Mouse (Mus musculus) heart, embryonic 10.5 days (tissue): ENCODE results near the gene 9330182L06Rik. TPM values are rescaled to one million over a fixed set of nuclear protein-coding genes. Genes with fewer than 3 reads are reported as not detected.

Experiments
- DNase-seq: peaks from one replicate; pipeline ENCODE4 v3.0.0-alpha.2; 2017; ENCODE audit warnings: low spot score
- H3K27ac ChIP-seq: fragments of 300-500 bp; sonication (generic); 2 replicates; pipeline ENCODE4 v1.5.1; 2016; ENCODE audit warnings: mild to moderate bottlenecking
- H3K27me3 ChIP-seq: fragments of 300-500 bp; sonication (generic); 2 replicates; pipeline ENCODE4 v1.6.1; 2016; ENCODE audit warnings: mild to moderate bottlenecking; ENCODE audit not compliant: poor library complexity, insufficient read depth, severe bottlenecking
- H3K36me3 ChIP-seq: fragments of 300-500 bp; sonication (generic); 2 replicates; pipeline ENCODE4 v1.6.1; 2016; ENCODE audit warnings: mild to moderate bottlenecking, moderate library complexity
- H3K4me1 ChIP-seq: fragments of 300-500 bp; sonication (generic); 2 replicates; pipeline ENCODE4 v1.6.1; 2016; ENCODE audit warnings: mild to moderate bottlenecking
- H3K4me3 ChIP-seq: fragments of 300-500 bp; sonication (generic); 2 replicates; pipeline ENCODE4 v1.5.1; 2016; ENCODE audit warnings: mild to moderate bottlenecking, moderate library complexity
- H3K9me3 ChIP-seq: fragments of 300-500 bp; sonication (generic); 2 replicates; pipeline ENCODE4 v1.6.1; 2016; ENCODE audit warnings: mild to moderate bottlenecking, moderate library complexity
- WGBS: fragments of 180-500 bp; shearing (Covaris S2); methylation state at CpG from one replicate; pipeline ENCODE4 v1.1.7; 2016; 5-methylcytosine and 5-hydroxymethylcytosine counted together
- polyA plus RNA-seq: library from polyadenylated mRNA; unstranded; fragments of >200 nt; fragmentation: Nextera tagmentation; extraction: Ambion mirVana; gene quantifications from 2 replicates; pipeline ENCODE4 v1.2.1, GENCODE M21; 2016

The 9330182L06Rik gene
- polyA plus RNA-seq, 1 experiment from 2014 or later = 2.6 TPM

DNA sequence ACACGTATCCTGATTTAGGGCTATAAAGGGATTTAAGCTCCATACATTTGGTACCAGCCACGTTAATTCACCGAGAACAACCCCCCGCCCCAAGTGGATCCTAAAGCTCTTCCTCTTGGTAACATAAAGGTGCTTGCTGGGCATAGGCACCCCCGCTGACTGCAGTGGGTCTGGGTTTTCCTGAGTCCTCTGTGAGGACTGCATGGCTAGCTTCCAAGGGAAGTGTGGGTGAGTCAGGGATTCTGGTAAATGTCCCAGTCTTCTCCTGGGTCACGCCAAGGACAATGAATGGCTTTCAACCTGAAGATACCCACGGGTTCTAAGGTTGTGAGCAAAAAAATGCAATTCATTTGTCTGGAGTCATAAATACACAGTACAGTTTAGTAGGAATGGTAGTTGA, 124.0 kb downstream of the 9330182L06Rik start:
- Histone ChIP-seq H3K4me3 (no peak overlapping the region), H3K4me1 (no peaks in the 10 kb centered on the region), H3K36me3 (no peaks in the 10 kb centered on the region), H3K27ac (no peak overlapping the region), H3K27me3 (no peaks in the 10 kb centered on the region), H3K9me3 (no peaks in the 10 kb centered on the region)
- DNase-seq = no peak
- 73% methylated on average over 7 of the region's 7 CpGs for WGBS

DNA sequence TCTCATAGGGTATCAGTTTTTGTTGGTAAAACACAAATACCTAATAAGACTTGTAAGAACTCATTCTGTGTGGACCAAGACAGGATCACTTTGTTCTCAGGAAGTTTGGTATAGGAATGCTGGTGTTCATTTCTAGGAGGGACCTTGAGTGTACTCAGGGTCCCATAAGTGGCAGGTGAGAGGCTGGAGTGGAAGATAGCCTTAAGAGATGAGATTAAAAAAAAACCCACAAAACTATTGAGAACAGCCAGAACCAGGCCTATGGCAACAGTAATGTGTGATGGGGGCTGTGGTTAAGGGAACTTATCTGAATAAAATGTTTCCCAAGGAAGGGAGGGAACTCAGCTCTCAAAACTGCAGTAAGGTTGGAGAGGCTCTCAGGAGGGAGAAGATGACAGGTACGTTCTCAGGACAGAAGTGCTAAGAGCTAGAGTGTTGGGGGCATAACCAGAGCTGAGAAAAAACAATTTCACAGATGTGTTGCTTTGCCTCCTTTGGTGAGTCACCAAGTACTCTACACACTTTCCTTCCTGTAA, 126.0 kb downstream of the 9330182L06Rik start:
- Histone ChIP-seq H3K27ac (no peak overlapping the region), H3K4me1 (no peaks in the 10 kb centered on the region), H3K36me3 (no peaks in the 10 kb centered on the region), H3K27me3 (no peaks in the 10 kb centered on the region), H3K9me3 (no peaks in the 10 kb centered on the region), H3K4me3 (no peak overlapping the region)
- WGBS = 52% methylated on average over 1 of the region's 1 CpGs
- no peak for DNase-seq

DNA sequence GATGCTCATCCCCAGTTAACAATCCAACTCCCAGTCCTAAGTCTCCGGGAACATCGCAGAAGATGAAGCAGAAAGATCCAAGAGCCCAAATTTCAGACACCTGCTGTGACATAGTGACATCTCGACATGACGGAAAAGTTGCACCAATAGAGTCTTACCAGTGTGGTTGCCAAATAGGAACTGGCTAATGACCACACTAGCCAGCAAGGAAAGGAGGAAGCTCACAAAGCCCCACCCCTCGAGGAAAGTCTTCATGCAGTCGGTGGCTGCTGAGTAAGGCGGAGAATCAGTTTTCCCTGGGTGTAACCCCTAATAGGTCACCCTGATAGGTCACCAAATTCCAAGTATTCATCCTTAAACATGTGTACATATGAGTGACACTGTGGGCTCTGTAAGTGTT, 151.2 kb downstream of the 9330182L06Rik start:
- H3K27me3 ChIP-seq = no peaks in the 10 kb centered on the region
- H3K27ac ChIP-seq = no peak overlapping the region

DNA sequence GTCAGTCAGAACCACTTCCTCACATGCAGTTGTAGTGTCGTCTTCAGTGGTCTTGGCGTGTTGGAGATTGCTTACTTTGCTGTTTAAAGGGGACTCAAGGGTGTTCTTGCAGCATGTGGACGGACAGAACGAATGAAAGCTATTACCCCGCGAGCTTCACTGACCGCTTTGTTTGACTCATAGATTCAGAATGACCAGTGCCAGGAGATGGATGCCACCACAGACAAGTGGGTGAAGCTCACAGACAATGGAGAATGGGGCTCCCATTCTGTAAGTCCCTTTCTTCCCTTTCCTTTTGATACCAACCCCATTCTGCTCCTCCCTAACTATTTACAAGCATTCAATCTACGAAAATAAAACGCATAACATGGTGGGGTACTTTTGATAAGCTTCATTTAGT, 151.9 kb downstream of the 9330182L06Rik start:
- Histone ChIP-seq H3K4me3 (no peak overlapping the region), H3K27ac (no peak overlapping the region), H3K4me1 (no peaks in the 10 kb centered on the region), H3K36me3 (no peaks in the 10 kb centered on the region), H3K9me3 (no peaks in the 10 kb centered on the region), H3K27me3 (no peaks in the 10 kb centered on the region)
- no peak for DNase-seq
- 87% methylated on average over 9 of the region's 9 CpGs for WGBS

More for the DNA sequence above, 151.2 kb downstream of the 9330182L06Rik start:
- Histone ChIP-seq H3K9me3 (no peaks in the 10 kb centered on the region), H3K4me1 (no peaks in the 10 kb centered on the region), H3K36me3 (no peaks in the 10 kb centered on the region), H3K4me3 (no peak overlapping the region)
- WGBS = 81% methylated on average over 7 of the region's 7 CpGs
- no peak for DNase-seq

DNA sequence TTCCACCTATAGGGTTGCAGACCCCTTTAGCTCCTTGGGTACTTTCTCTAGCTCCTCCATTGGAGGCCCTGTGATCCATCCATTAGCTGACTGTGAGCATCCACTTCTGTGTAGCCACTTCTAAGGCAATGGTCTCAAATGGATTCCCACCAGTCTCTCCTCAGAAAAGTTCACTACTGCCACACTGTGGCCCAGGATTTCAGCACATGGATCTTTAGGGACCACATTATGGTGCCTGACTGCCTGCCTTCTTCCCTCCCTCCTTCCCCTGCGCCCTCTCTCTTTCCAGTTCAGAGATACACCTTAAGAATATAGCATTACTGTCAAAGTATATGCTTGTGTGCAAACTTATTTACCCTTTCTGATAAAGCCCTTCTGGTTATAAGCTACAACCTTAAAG, 154.0 kb downstream of the 9330182L06Rik start:
- WGBS = 36% methylated on average over 1 of the region's 1 CpGs
- no peaks in the 10 kb centered on the region for H3K36me3 ChIP-seq
- H3K27ac ChIP-seq = no peak overlapping the region
- H3K4me1 ChIP-seq = no peaks in the 10 kb centered on the region
- H3K4me3 ChIP-seq = no peak overlapping the region
- no peaks in the 10 kb centered on the region for H3K27me3 ChIP-seq
- DNase-seq = no peak
- H3K9me3 ChIP-seq = no peaks in the 10 kb centered on the region

DNA sequence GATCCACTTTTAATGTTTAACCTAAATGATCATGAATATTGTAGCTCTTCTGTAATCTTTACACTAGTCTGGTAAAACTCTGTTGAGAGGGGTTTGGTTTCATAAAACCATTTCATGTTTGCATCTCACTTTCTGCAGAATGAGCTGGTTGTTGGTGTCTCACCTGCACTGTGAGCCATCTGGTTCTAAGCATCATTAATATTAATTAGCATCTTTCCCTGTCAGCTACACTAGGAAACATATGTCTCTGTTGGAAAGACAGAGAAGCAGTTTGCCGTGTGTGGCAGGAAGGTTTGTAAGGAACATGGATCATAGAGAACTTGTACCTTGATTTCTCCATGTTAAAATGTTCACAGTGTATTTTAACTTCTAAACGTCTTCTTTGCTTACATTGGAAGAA, 158.5 kb downstream of the 9330182L06Rik start:
- no peak overlapping the region for H3K27ac ChIP-seq
- no peak overlapping the region for H3K4me3 ChIP-seq
- H3K9me3 ChIP-seq = no peaks in the 10 kb centered on the region
- 69% methylated on average over 2 of the region's 2 CpGs for WGBS
- H3K27me3 ChIP-seq = no peaks in the 10 kb centered on the region
- H3K36me3 ChIP-seq = no peaks in the 10 kb centered on the region
- no peaks in the 10 kb centered on the region for H3K4me1 ChIP-seq
- DNase-seq = no peak

DNA sequence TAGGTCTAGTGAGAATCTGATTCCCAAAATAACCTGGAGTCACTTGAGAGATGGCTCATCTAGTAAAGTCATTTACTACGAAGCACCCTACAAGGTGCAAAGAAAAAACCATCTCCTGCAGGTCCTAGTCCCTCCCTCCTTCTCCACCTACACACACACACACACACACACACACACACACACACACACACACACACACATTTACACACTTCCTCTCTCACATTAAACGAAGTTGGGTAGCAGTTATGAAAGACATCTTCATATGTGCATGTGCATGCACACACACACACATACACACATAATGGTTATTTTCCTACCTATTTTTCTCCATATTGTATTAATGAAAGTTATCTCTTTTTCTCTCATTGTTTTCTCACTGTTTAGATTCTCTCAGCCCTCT, 161.2 kb downstream of the 9330182L06Rik start:
- Histone ChIP-seq H3K4me3 (no peak overlapping the region), H3K27ac (no peak overlapping the region), H3K36me3 (no peaks in the 10 kb centered on the region), H3K4me1 (no peaks in the 10 kb centered on the region), H3K27me3 (no peaks in the 10 kb centered on the region), H3K9me3 (no peaks in the 10 kb centered on the region)
- DNase-seq = no peak
- 66% methylated on average over 2 of the region's 2 CpGs for WGBS

DNA sequence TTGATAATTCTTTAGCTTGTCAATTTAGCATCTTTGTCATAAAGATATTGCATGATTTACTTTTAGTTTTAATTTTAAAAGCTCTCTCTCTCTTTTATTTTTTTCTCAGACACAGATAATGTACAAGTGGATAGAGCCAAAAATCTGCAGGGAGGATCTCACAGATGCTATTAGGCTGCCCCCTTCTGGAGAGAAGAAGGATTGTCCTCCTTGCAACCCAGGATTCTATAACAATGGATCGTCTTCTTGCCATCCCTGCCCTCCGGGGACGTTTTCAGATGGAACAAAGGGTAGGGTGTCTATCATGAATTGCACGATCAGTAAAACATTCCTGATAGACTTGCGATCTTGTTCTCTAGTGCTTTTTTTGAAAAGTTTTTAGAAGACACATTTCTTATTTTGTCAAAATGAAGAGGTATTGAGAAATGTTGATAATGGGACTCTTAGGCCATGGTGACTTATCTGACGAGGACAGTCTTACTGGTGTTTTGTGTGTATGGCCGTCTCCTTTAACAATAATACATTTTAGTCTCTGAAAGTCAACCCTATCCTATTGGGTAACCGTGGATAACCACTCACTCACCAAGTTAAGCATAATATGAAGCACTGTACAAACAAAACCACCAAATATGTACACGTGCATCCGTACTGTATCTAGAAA, 161.8 kb downstream of the 9330182L06Rik start:
- no peaks in the 10 kb centered on the region for H3K4me1 ChIP-seq
- WGBS = 50% methylated on average over 10 of the region's 10 CpGs
- H3K9me3 ChIP-seq = no peaks in the 10 kb centered on the region
- no peak for DNase-seq
- no peak overlapping the region for H3K27ac ChIP-seq
- no peaks in the 10 kb centered on the region for H3K27me3 ChIP-seq
- H3K4me3 ChIP-seq = no peak overlapping the region
- H3K36me3 ChIP-seq = no peaks in the 10 kb centered on the region

DNA sequence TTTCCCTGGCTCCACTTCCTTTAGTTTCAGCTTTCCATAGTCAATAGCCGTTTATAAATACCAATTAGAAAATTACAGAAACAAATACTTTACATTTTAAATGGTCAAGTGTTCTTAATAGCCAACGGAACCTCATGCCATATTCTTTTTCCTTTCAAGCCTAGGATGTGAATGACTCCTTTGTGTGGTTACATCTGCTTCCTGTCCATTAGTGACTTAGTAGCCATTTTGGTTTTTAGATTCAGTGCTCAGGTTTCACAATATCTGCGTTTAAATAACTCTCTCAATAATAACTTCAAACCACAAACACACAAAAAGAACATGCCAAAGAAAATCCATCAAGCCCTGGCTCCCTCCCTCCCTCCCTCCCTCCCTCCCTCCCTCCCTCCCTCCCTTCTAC, 162.8 kb downstream of the 9330182L06Rik start:
- H3K4me3 ChIP-seq = no peak overlapping the region
- H3K27ac ChIP-seq = no peak overlapping the region
- 75% methylated on average over 3 of the region's 3 CpGs for WGBS
- no peak for DNase-seq
- no peaks in the 10 kb centered on the region for H3K4me1 ChIP-seq
- no peaks in the 10 kb centered on the region for H3K27me3 ChIP-seq
- H3K9me3 ChIP-seq = no peaks in the 10 kb centered on the region
- H3K36me3 ChIP-seq = no peaks in the 10 kb centered on the region

DNA sequence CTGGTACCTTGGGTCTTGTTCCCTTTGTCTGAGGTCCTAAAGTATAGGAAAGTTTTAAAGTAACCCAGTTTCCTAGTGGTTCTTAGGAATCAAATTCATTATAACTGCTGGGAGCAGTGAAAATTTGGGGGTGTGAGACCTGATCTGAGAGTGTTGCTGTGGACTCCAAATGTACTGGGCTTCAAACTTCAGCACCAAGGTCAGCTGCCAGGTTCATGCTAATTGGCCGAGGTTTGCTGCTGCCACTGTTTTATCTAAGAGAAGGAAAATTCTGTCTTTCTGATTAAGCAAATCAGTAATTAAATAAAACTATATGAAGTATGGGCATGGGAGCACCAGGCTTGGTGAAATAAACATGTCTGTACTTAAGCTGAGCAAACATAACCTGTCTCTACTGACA, 180.2 kb downstream of the 9330182L06Rik start:
- Histone ChIP-seq H3K27me3 (no peaks in the 10 kb centered on the region), H3K27ac (no peak overlapping the region), H3K4me1 (no peaks in the 10 kb centered on the region), H3K36me3 (no peaks in the 10 kb centered on the region), H3K9me3 (no peaks in the 10 kb centered on the region), H3K4me3 (no peak overlapping the region)
- whole genome bisulfite sequencing = 7% methylated on average over 1 of the region's 1 CpGs
- DNase-seq = no peak

DNA sequence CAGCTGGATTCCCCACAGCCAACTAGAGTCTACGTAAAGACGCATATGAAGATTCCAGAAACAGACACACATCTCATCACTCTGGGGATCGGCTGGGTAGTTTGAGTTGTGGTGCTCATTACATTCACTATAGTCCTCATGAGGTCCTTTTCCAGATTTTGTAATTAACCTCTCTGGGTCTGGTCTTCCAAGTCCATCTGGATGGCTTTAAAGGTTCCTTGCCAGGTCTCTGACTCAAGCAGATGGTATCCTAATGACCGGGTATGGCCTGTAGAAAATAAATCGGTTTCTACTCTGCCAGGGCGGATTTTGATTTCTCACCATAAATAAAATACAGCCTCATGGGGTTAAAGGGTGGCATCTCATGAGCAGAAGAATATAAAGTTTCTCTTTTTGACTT, 183.0 kb downstream of the 9330182L06Rik start:
- WGBS = 83% methylated on average over 6 of the region's 6 CpGs

DNA sequence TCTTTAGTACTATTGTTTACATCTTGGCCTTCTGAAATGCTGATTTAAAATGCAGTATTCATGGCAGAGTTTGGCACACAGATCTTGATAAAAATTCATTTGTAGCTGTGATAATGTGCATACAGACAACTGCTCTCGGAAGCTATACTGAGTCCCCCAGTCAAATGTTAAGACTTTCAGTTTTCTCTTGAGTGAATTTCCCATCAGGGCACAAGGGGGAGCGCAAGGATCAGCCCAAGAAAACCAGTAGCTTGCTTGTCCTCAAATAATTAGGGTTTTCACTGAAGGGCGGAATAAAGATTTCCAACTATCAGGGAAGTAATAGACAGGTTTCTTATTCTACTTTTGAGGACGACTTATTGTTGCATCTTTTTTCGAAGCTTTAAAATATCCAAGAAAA, 183.7 kb downstream of the 9330182L06Rik start:
- WGBS = 65% methylated on average over 5 of the region's 5 CpGs
- DNase-seq = no peak
- no peaks in the 10 kb centered on the region for H3K27me3 ChIP-seq

More for the DNA sequence above, 183.0 kb downstream of the 9330182L06Rik start:
- Histone ChIP-seq H3K4me3 (no peak overlapping the region), H3K4me1 (no peaks in the 10 kb centered on the region), H3K27me3 (no peaks in the 10 kb centered on the region), H3K27ac (no peak overlapping the region), H3K36me3 (no peaks in the 10 kb centered on the region), H3K9me3 (no peaks in the 10 kb centered on the region)
- DNase-seq = no peak

DNA sequence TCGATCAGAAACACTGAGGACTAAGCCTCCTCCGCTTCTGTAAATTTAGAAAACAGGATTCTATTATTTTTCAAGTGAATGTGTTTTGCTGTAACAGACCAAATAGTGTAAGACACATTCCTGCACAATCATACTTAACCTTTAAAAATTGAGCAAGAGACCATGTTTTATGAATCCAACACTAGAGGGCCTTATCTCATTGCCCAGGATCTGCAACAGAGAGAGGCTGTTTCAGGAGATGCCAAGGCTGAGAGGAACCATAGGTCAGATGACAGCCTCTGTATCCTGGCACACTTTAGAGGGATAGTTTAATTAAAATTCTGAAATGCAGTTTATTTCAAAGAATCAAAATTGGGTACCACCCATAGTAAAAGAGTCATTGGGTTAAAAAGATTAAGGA, 187.4 kb downstream of the 9330182L06Rik start:
- Histone ChIP-seq H3K9me3 (no peaks in the 10 kb centered on the region), H3K4me1 (no peaks in the 10 kb centered on the region), H3K4me3 (no peak overlapping the region), H3K27me3 (no peaks in the 10 kb centered on the region), H3K27ac (no peak overlapping the region), H3K36me3 (no peaks in the 10 kb centered on the region)
- no peak for DNase-seq
- 85% methylated on average over 2 of the region's 2 CpGs for WGBS

More for the DNA sequence above, 183.7 kb downstream of the 9330182L06Rik start:
- no peak overlapping the region for H3K4me3 ChIP-seq
- H3K27ac ChIP-seq = no peak overlapping the region
- H3K9me3 ChIP-seq = no peaks in the 10 kb centered on the region
- no peaks in the 10 kb centered on the region for H3K36me3 ChIP-seq
- H3K4me1 ChIP-seq = no peaks in the 10 kb centered on the region

DNA sequence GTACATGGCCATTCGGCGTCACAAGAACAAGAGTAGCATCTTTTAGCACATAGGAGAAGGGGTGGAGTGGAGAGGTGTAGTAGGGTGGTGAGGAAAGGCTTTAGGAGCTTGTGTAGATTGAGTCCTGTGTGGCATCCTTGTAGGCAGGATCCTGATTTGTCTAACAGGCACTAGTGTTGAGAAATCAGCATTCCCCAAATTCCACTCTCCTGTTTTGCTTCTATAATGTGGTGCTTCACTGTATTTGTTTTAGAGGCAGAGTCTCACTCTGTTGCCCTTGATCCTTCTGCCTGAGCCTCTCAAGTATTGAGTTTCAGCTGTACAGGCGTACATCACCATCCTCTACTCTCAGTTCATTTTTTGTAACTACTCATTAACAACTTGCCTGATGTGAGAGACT, 211.7 kb downstream of the 9330182L06Rik start:
- WGBS = 74% methylated on average over 3 of the region's 3 CpGs
- H3K4me3 ChIP-seq = no peak overlapping the region
- H3K36me3 ChIP-seq = no peaks in the 10 kb centered on the region
- H3K4me1 ChIP-seq = no peaks in the 10 kb centered on the region
- no peaks in the 10 kb centered on the region for H3K9me3 ChIP-seq
- no peaks in the 10 kb centered on the region for H3K27me3 ChIP-seq
- DNase-seq = no peak
- no peak overlapping the region for H3K27ac ChIP-seq
